Mouse (Mus musculus) olfactory bulb, adult 2 months (tissue): ENCODE data around the gene Slc26a11.

ENCODE experiments used
- CTCF ChIP-seq: fragments of 200-500 bp; IDR thresholded peaks from 2 replicates; pipeline ENCODE4 v1.5.1; 2012; ENCODE audit warnings: low read depth, mild to moderate bottlenecking, low read length, moderate library complexity; ENCODE audit not compliant: insufficient read depth
- POLR2A ChIP-seq: fragments of 200-500 bp; IDR thresholded peaks from 2 replicates; pipeline ENCODE4 v1.6.1; 2012; ENCODE audit warnings: mild to moderate bottlenecking, low read depth, low read length, moderate library complexity; ENCODE audit not compliant: insufficient read depth

DNA sequence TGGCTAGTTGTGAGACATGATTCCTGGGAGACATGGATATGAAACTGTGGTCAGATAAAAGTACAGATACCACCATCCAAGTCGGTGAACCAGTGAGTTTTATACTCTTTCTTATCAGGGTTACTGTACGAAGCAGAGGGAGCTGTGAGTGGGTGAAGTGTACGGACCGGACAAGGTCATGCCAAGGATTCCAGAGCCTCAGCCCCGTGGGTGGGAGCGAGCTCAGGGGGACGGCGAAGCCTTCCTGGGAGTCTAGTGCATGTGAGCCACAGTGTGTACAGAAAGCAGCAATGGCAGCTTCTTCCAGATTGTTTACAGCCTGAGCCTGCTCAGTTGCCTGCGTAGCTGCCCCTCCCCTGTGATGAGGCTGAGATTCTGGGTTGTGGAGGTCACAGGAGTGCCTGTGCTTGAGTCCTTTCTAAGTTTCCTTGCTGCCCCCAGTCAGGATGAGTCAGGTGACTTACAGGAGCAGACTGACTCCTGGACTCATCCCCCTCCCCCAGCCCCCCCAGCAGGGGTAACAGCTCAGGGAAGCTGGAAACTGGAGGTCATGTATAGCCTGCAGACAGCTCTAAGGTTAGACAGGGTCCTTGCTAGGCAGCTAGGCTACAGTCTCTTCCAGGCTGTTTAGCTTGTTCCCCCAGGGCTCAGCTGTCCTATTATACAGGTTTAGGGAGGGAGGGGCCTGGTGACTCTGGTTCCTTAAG lies 26.4 kb downstream of the Slc26a11 start:
- TF ChIP-seq POLR2A (no peak), CTCF (no peak)
